Mouse (Mus musculus) testis, adult 2 months (tissue): ENCODE measurements around the gene Poglut1.

Source experiments
- CTCF ChIP-seq: fragments of 200-500 bp; IDR thresholded peaks from 2 replicates; pipeline ENCODE4 v1.5.1; 2012; ENCODE audit warnings: low read depth, mild to moderate bottlenecking, inconsistent platforms, low read length, moderate library complexity; ENCODE audit not compliant: control insufficient read depth, insufficient read depth, insufficient replicate concordance
- POLR2A ChIP-seq: fragments of 200-500 bp; IDR thresholded peaks from 2 replicates; pipeline ENCODE4 v1.6.1; 2012; ENCODE audit warnings: low read depth, mild to moderate bottlenecking, inconsistent platforms, low read length, moderate library complexity; ENCODE audit not compliant: control insufficient read depth

GRCm38 (mm10) chr16:38562131-38562967 is 12.3 kb upstream of the Poglut1 start:
- TF ChIP-seq CTCF (0 out of 2 replicates have a peak, but pooled peaks have one; percentile 2), POLR2A (peak; percentile 99)
